ENCODE assay signal across 8 mouse cellular contexts in the genomic region with DNA sequence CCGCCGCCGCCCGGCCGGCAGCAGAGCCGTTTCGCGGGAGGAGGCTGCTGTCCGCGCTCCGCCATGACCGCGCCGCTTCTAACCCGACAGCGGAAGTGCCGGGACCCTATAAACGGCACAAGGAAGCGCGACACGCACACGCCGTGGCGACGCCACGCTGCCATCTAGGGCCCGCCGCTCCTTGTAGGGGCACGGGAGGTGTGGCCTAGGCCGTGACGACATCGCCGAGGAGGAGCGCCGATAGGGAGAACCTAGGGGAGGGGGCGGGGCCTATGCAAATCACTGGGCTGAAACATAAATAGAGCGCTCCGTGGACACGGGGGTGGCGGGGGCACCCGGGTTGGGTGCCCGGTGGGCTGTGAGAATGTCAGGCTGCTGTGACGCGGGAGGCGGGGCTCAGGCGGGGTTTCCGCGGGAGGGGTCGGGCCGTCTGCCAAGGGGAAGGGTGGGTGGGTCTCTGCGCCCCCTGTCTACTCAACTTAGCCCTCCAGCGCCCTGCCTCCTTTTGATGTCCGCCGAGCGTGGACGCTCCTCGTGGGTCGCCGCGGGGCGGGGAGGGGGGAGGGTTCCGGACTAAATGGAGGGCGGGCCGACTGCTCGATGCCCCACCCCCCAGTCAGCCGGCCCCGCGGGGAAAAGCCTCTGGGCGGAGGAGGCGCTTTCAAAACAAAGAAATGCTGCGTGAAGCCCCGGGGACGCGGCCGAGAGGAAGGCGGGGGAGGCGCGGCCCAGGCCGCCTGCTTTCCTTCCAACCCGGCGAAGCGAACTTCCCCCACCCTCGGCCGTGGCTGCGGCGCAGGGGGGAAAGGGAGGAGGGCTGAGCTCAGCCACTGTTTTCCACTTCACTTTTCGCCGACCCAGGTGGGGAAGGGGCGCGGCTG.
DNase-seq lines count a peak whose midpoint lies in the region; ATAC-seq and TF ChIP-seq lines count a peak whose summit lies in the region.

No protein-coding gene starts in this region.

- peak; percentile 92 for TF ChIP-seq POLR2A in bone marrow, adult 2 months (IDR thresholded peaks at IDR 0.05; ENCODE audit: borderline replicate concordance, control insufficient read depth, low read depth, low read length)

- no peaks in the 10 kb centered on the region for H3K9me3 ChIP-seq in embryonic facial prominence, embryonic 15.5 days (replicated peaks)
- no peaks in the 10 kb centered on the region for H3K9me3 ChIP-seq in kidney, embryonic 14.5 days (ENCODE audit: control insufficient read depth, low read length)
- H3K9me3 ChIP-seq in limb, embryonic 15.5 days: no peaks in the 10 kb centered on the region

- H3K9ac ChIP-seq in embryonic facial prominence, embryonic 15.5 days: peak overlapping the region; percentile 70
- H3K9ac ChIP-seq in kidney, embryonic 14.5 days (ENCODE audit: low read depth, low read length): peak overlapping the region; percentile 97
- H3K9ac ChIP-seq in limb, embryonic 15.5 days: peak overlapping the region; percentile 78

- DNase-seq in 416B (ENCODE audit: low read depth): peak; percentile 100
- peak; percentile 98 to 99 for DNase-seq in heart, adult 9 months (ENCODE audit: low spot score in 2 of 2)
- peak; percentile 96 to 98 for DNase-seq in monocyte, adult 2 months (ENCODE audit: low read depth in 1 of 2, low spot score in 2 of 2)
- peak; percentile 99 for DNase-seq in spleen, postnatal 36 days (ENCODE audit: low spot score in 2 of 2)

- H3K36me3 ChIP-seq in embryonic facial prominence, embryonic 15.5 days: no peaks in the 10 kb centered on the region
- H3K36me3 ChIP-seq in kidney, embryonic 14.5 days (ENCODE audit: control insufficient read depth, insufficient read depth, low read length): no peaks in the 10 kb centered on the region
- no peaks in the 10 kb centered on the region for H3K36me3 ChIP-seq in limb, embryonic 15.5 days

- peak; percentile 95 for ATAC-seq in embryonic facial prominence, embryonic 15.5 days (ENCODE audit: insufficient number of reproducible peaks, low FRiP score, low TSS enrichment, low read depth)
- ATAC-seq in kidney, embryonic 14.5 days (ENCODE audit: low FRiP score, low TSS enrichment): peak; percentile 92
- peak; percentile 99 for ATAC-seq in limb, embryonic 15.5 days (ENCODE audit: insufficient number of reproducible peaks, low FRiP score, low TSS enrichment, low read depth)

- no peaks in the 10 kb centered on the region for H3K4me1 ChIP-seq in bone marrow, adult 2 months (ENCODE audit: control insufficient read depth, insufficient read depth, low read length)
- peaks cover 16% of the 10 kb centered on the region for H3K4me1 ChIP-seq in embryonic facial prominence, embryonic 15.5 days
- H3K4me1 ChIP-seq in kidney, embryonic 14.5 days (ENCODE audit: control insufficient read depth, insufficient read depth, low read length): peaks cover 18% of the 10 kb centered on the region
- peaks cover 26% of the 10 kb centered on the region for H3K4me1 ChIP-seq in limb, embryonic 15.5 days

- H3K4me3 ChIP-seq in bone marrow, adult 2 months (replicated peaks; ENCODE audit: control insufficient read depth, low read depth, low read length): peak overlapping the region; percentile 78
- peak overlapping the region; percentile 79 for H3K4me3 ChIP-seq in embryonic facial prominence, embryonic 15.5 days (replicated peaks)
- H3K4me3 ChIP-seq in kidney, embryonic 14.5 days (ENCODE audit: low read length): peak overlapping the region; percentile 94
- H3K4me3 ChIP-seq in limb, embryonic 15.5 days: peak overlapping the region; percentile 73

- TF ChIP-seq CTCF in bone marrow, adult 2 months (IDR thresholded peaks at IDR 0.05; ENCODE audit: control insufficient read depth, insufficient read depth, low read length): no peak

- 1% methylated on average over 87 of the region's 90 CpGs for WGBS in bone marrow, adult 2 months
- WGBS in embryonic facial prominence, embryonic 15.5 days: under 1% methylated on average over 71 of the region's 90 CpGs
- under 1% methylated on average over 85 of the region's 90 CpGs for WGBS in kidney, embryonic 14.5 days
- WGBS in limb, embryonic 15.5 days: under 1% methylated on average over 68 of the region's 90 CpGs

- H3K4me2 ChIP-seq in embryonic facial prominence, embryonic 15.5 days (replicated peaks): peak overlapping the region; percentile 90
- H3K4me2 ChIP-seq in kidney, embryonic 14.5 days (replicated peaks; ENCODE audit: low read depth, low read length): peak overlapping the region; percentile 81
- peak overlapping the region; percentile 92 for H3K4me2 ChIP-seq in limb, embryonic 15.5 days

- peaks cover 6% of the 10 kb centered on the region; the same call in 1 of the 2 replicates for H3K27me3 ChIP-seq in embryonic facial prominence, embryonic 15.5 days
- H3K27me3 ChIP-seq in kidney, embryonic 14.5 days (ENCODE audit: control insufficient read depth, insufficient read depth, low read length): no peaks in the 10 kb centered on the region
- 0 out of 2 replicates have a peak, but pooled peaks cover 7% of the 10 kb centered on the region for H3K27me3 ChIP-seq in limb, embryonic 15.5 days

- peak overlapping the region; percentile 99 for H3K27ac ChIP-seq in bone marrow, adult 2 months (ENCODE audit: control insufficient read depth, insufficient read depth, low read depth, low read length, poor library complexity)
- peak overlapping the region; percentile 96 for H3K27ac ChIP-seq in embryonic facial prominence, embryonic 15.5 days (replicated peaks)
- H3K27ac ChIP-seq in kidney, embryonic 14.5 days (ENCODE audit: low read depth, low read length): peak overlapping the region; percentile 97
- peak overlapping the region; percentile 96 for H3K27ac ChIP-seq in limb, embryonic 15.5 days

Comparison
In these comparisons a context has a peak if more than half of its experiments do, and no peak if none do; other contexts are left out.
1. Peak in every context shown above with its lines: DNase-seq, ATAC-seq, H3K4me3 ChIP-seq and H3K27ac ChIP-seq.